Mouse (Mus musculus): ENCODE results near the gene Dpp6. TPM values are rescaled to one million over a fixed set of nuclear protein-coding genes. Genes with fewer than 3 reads are reported as not detected.

The Dpp6 gene
- total RNA-seq (2022) = under 1 TPM; 0.35 to 0.71 (median 0.63) TPM

DNA sequence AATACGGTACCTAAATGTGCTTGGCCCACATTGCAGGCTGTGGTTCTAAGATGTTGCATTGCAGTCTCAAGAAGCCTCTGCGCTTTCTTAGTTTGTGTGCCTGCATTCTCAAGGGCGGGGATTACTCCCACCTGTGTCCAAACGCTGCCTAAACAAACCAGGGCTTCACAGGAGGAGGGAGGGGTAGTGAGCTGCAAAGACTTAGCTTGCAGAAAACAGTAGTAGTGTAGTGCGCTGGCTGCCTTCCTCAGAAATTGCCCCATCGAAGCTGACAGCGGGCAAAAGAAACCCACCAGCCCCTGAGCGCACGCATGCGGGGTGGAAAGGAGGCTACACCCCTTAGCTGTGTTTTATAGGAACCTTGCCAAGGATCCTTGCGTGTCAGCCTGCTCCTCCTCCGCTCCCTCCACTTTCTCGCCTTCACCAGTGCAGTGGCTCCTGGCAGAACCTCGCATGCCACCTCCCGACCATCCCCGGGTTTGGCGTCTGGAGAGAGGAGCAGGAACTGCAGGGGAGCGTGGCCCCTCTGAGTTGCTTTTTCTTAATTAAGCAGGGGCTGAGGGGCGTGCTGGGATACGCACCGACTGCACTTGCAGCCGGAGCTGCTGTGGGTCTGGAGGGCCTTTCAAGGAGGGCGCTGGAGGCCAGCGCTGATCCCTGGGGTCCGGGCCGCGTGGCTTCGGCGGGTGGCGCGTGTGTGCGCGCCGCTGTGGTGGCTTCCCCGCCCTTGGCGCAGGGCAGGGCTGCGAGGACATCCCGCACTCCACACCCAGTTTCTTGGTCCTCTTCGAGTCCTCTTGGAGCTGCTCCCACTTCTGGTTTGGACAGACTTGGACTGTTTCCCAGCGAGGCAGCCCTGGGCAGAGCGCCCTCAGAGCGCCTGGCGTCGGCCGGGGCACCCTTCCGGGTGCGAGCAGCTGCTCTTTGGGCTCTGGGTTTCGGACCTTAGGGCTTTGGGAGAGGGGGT is at the start of gene Dpp6:
TSS of gene Dpp6 (plus strand) at position 229 of the 967 bp plus-strand sequence.
- no peak for DNase-seq (ENCODE audit: low spot score)

DNA sequence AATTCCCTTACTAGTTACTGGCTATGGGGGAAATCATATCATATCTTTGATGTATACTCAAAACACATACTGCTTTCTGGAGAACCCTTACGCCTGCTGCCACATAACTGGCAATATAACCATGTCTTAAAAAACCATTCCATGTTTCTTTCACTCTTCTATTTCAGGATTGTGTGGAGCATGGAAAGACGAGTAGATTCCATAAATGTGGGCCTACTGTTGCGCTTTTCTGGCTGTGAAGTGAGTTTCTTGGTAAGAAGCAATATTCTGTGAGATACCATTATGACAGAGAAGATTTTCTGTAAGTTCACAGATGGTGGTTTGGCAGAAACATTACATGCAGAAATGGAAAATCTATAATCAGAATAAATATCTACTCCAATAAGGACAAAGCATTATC is 33.0 kb upstream of the Dpp6 start:
- DNase-seq (ENCODE audit: low spot score) = no peak

DNA sequence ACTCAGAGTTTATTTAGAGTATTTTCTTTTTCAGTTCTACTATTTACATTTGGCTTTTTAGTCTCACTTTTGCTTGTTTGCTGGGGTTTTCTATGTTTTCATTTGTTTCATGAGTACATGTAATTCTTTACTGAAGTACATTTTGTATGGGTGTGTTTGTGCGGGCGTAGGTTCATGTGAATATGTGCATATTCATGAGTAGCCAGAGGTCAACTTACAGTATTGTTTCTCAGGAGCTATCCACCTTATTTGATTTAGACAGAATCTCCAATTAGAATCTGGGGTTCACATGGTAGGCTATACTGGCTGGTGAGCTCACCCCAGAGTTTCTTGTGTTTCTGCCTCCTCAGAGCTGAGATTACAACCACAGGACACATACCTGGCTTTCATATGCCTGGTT is 21.5 kb upstream of the Dpp6 start:
- DNase-seq (ENCODE audit: low spot score) = no peak

DNA sequence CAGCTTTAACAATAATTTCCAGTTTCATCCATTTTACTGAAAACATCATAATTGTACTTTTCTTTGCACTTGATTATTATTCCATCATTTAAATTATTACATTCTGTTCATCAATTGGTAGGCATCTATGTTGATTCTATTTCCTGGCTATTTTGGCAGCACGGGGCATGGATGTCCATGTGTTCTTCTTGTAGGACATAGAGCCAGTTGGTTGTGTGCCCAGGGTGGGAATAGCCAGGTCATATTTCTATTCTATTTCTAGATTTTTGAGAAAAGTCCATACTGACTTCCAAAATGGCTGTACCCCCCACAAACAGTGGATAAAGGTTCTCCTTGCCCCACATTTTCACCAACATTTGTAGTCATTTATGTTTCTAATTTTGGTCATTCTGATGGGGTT is 19.0 kb downstream of the Dpp6 start:
- DNase-seq (ENCODE audit: low spot score) = no peak

DNA sequence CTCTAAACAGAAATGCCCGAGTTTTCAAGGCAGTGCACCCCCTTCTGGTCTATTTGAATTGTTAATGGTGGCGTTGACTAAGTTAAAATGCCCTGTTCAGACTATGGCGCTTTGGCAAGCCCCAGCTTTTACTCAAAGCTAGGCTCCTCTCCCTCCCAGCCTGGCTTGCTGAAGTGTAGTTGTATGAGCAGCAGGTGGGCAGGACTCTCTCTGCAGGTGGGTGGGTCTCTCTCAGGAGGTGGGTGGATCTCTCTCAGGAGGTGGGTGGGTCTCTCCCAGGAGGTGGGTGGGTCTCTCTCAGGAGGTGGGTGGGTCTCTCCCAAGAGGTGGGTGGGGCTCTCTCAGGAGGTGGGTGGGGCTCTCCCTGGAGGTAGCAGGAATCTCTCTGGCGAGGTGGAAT is 24.1 kb downstream of the Dpp6 start:
- DNase-seq (ENCODE audit: low spot score) = no peak

DNA sequence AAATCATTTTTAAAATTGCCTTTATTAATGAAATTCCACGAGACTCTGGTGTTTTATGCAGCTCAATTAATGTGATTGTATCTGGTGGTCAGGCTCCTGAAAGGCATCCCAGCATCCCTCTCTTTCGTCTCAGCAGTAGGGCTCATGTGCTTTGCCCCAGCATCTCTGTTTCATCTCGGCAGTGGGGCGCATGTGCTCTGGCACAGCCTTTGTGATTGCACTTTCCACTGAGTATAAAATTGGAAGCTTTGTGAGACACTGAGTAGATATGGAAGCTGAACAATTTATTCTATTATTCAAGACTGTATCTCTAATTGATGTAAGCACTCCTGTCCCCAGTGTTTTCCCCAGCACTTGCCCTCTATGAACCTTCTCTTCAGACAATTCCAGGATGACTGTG is 37.7 kb downstream of the Dpp6 start:
- no peak for DNase-seq (ENCODE audit: low spot score)

DNA sequence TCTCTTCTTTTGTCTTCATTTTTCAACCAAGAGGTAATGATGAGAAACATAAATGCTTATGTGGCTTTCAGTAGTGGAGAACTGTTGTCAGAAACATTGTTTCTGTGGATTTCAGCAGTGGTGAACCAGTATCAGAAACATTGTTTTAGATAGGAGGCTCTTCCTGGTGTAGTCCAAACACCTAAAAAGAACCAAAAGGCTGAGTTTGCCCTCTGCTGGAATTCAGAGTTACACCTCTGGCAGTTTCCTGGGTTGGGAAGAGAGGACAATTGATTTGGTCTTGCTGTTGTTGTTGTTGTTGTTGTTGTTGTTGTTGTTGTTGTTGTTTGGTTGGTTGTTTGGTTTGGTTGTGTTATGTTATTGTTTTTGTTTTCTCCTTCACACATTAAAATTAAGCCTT is 58.4 kb downstream of the Dpp6 start:
- DNase-seq (ENCODE audit: low spot score) = no peak

DNA sequence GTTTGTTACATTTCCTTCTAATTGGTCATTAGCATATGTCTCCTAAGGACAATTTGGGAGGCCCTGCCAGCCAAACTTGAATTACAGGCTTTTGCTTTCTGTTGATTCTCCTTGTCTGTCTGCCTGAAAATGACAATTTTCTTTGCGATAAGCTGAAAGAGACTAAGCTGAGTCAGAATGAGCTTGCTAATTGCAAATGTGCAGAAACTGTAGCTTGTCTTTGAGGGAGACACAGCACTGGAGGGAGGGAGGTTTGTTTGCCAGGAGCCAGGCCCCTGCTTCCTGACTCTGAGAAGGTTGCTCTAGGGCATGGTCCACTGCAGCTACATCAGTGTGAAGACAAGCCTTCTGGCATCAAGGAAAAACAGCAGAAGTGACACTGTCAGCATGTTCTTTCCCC is 70.5 kb downstream of the Dpp6 start:
- no peak for DNase-seq (ENCODE audit: low spot score)

DNA sequence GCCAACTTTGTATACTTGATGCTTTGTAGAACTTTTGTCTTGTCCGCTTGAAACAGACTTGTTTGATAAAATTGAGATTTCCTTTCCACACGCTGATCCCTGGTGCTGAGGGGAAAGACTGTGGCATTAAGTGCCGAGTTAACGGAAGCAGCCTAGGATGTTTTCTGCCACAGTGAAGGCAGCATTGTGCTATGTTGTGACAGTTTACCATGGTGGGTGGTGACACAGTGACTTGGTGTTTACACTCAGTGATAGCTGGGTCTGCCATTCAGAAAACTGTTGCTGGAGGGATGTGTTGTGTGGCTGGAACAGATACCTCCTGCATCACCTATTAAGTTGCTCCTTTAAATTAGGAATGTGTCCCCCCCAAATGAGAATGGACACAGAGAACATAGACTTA is 71.1 kb downstream of the Dpp6 start:
- no peak for DNase-seq (ENCODE audit: low spot score)

DNA sequence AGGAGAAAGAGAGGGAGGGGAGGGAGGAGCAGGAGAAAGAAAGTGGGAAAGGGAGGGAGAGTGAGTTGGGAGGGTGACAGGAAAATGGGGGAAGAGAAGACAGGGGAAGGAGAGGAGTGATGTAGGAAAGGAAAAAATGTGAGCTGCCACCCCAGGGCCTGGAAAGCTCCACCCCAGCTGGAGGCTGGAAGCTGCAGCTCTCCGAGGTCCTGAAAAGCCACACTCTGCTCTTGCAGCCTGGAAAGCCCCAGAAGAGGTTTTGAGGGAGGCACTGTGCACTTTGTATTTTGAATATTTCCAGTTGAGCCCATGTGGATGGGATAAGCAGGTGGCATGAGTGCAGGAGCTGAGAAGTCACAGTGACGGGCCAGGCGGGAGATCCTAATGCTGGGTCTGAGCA is 77.3 kb downstream of the Dpp6 start:
- no peak for DNase-seq (ENCODE audit: low spot score)

DNA sequence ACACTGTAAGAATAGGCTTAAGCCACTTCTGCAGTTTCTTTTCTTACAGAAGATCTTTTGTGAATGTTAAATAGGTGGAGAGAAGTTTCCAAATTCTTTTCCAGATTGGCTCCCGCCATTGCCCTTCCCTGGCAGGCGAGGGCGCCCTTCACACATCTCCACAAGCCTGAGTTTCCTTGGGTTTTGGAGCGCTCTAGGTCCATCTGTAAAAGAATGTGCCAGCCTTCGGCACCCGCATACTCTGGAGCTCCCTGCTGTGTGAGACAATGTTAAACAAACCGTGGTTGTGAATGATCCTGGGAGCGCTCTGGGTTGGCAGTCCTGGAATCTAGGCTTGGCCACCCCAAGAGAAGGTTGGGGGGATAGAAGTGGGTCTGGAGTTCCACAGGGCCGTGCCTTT is 86.8 kb downstream of the Dpp6 start:
- DNase-seq (ENCODE audit: low spot score) = no peak

DNA sequence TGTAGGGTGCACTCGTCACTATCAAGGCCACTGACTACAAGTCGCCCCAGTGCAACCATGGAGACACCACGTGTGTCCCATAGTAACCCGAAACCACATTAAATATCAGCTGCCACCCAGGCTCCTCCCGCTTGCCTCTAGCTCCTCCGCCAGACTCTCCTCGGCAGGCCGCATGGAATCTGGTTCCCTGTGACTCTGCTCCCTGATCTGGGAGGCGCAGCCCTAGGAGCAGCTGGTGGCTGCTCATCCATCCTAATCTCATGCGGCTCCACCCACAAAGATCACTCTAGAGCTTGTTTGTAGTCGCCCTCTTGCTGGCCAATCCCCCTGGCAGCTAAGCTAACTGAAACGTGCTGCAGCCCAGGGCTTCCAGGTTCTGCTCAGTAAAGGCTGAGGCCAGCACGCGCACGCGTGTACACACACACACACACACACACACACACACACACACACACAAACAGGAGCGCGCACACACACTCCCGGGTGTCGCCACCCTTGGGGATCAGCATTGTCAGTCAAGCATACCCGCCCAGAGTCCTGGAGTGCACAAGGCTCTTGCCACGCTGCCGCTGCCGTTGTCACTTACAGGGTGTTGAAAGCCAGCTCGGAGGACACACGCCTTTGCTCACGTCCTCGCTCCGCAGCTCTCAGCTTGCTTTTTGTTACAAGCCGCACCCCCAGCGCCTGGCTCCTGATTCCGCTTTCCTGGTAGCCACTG is 87.5 kb downstream of the Dpp6 start:
- no peak for DNase-seq (ENCODE audit: low spot score)

DNA sequence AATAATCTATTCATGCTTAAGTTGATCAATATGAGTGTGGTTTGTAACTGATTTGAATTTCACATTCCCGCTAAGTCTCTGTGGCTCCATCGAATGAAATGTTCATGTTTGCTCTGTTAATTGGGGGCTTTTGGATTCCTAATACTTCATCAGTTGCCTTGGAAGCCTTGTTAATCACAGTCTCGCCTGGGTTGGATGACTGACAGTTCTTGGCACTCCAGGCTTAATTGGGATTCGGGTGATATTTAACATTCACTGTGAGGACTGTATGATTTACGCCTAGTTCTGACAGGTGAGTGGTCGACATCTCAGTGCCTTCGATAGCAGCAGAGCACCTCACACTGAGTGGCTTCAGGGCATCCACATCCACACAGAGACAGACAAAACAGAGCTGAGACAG is 90.1 kb downstream of the Dpp6 start:
- no peak for DNase-seq (ENCODE audit: low spot score)

DNA sequence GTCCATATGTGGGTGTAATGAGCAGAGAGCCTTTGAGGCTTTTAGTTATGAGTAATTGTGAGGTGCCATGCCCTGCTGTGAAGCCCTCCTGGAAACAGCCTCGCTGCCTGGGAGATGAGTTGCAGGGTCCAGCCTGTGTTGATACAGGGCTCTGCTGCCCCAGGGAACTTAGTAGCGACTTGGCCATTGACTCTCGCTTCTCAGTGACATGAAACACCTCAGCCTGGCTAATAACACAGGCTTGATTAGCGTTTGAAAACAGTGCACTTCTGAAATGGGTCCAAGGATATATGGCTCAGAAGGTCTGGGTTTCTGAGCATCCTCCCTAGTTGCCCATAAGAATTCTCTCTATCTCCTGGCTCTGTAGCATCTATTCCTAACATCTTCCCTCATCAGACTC is 91.6 kb downstream of the Dpp6 start:
- no peak for DNase-seq (ENCODE audit: low spot score)

DNA sequence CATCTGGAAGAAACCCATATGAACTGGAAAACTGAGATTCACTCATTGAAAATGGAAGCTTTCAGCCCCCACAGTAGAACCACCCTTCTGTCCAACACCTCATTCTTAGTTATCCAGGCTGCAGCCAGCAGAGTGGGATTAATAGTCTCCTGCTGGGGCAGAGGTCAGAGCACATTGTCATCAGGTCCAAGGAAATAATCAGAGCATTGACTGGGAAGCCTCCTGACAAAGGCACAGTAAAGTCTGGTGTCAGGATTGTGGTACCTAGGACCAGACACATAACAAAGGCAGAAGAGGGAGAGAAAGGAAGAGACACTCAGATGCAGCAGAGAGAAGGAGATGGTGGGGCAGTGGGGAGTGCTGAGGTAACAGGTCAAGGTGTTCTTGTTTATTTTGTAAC is 93.3 kb downstream of the Dpp6 start:
- DNase-seq (ENCODE audit: low spot score) = no peak

DNA sequence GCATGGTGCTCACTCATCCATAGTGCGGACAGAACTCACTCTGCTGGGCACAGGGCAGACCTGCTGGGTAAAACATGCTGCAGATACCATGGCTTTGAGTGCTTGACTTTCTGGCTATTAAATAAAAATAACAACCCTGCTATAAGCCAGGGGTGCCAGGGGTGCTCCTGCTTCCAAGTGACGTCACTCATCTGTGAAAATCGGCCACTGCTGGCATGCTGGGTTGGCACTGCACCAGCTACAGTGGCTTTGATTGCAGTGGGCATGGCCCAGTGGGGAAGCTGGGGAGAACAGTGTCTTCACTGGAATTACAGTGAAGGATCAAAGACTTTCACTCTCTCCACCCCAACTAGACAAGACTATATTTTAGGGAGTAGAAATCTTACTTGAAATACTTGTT is 95.0 kb downstream of the Dpp6 start:
- DNase-seq (ENCODE audit: low spot score) = no peak

DNA sequence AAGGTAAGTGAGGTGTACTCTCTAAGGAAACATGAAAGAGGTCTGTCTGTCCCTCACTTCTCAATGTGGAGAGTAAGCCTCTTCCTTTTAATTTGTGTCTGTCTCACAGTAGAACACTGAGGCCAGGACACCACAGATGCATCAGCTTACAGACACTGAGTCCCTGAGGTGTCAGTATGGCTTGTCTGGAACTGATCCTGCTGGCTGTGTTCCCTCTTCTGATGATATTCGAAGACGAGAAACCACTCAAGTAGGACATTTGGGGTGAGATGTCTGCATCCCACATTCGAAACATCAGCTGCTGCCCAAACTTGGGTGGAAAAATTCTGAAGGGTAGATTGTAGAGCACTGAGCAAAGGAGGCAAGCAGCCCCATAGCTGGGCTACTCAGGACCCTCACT is 101.8 kb downstream of the Dpp6 start:
- no peak for DNase-seq (ENCODE audit: low spot score)

DNA sequence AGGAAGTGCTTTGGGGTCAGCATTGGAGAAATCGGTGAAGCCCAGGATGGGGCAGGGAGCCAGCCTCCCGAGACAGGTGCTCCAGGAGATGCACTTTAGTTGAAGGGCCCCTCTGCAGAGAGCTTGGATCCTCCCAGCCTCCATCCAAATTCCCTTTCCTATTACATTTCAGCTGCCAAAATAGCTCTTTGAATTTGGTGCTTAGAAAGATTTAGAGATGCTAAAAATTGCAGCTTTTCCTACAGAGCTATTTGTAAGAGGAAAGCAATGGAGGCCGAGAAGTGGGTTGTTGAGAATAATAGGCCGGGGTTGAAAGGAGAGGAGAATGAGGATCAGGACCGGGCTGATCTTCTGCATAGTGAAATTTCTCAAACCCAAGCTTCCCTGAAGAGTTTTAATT is 107.5 kb downstream of the Dpp6 start:
- no peak for DNase-seq (ENCODE audit: low spot score)

DNA sequence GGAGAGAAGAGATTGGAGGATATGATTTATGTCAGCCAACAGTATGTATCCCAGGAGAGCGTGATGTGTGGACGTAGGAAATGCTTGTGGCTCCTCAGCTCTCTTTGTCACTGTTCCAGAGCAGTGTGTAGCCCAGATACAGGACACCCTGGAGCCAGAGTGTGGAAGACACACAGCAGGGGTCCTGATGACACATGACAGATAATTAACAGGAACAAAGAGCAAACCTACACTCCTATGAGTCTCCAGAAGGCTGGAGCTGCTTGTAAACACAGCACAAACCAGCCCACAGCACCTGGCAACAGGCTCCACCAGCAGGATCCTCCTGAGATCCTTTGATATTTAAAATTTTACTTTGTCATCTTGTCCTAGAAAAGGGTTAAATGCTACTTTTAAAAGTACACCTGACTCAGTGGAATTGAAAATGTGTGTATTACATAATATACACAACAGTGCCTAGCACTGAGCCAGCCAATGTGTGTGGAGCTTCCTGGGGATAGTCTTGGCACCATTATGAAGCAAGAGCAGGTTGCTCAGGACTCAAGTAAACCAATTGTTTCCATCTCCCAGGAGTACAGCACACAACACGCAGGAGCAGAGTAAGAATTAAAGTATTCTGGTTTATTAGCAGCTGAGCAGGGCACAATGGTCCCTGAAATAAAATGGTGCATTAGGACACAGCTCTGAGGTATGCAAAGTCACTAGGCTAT is 115.6 kb downstream of the Dpp6 start:
- DNase-seq (ENCODE audit: low spot score) = no peak

DNA sequence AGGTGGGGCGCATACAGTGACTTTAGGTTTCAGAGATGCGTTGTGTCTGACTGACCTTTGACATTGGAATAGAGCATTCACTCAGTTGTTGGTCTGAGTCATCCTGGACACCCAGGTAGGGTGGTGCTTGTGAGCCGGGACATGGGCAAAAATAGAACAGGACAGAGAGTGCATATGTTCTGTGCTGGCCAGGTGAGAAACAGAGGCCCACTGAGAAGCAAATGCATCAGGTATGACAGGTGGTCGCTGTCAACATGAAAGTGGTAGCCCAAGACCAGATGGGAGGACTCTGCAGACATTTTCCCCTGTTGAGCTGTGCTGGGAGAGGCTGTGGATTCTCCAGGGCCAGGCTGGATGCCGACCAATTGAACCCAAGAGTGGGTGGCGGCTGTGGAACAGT is 117.9 kb downstream of the Dpp6 start:
- no peak for DNase-seq (ENCODE audit: low spot score)

DNA sequence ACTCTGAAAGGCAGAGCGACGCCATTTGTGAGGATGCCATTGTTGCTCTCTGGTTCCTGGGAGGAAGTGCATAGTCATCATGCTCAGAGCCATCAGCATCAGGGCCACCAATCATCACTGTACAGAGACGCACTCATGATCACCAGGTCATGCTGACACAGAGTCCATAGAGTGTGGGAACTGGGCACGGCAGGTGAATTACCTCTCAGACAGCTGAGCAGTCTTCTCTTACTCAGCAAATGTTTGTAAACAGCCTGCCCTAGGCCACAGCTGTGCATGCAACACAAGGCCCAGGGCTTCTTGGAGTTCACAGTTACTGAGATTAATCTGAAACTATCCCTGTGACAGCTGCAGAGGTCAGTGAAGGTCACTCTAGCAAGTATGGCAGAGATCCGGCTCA is 124.5 kb downstream of the Dpp6 start:
- no peak for DNase-seq (ENCODE audit: low spot score)

DNA sequence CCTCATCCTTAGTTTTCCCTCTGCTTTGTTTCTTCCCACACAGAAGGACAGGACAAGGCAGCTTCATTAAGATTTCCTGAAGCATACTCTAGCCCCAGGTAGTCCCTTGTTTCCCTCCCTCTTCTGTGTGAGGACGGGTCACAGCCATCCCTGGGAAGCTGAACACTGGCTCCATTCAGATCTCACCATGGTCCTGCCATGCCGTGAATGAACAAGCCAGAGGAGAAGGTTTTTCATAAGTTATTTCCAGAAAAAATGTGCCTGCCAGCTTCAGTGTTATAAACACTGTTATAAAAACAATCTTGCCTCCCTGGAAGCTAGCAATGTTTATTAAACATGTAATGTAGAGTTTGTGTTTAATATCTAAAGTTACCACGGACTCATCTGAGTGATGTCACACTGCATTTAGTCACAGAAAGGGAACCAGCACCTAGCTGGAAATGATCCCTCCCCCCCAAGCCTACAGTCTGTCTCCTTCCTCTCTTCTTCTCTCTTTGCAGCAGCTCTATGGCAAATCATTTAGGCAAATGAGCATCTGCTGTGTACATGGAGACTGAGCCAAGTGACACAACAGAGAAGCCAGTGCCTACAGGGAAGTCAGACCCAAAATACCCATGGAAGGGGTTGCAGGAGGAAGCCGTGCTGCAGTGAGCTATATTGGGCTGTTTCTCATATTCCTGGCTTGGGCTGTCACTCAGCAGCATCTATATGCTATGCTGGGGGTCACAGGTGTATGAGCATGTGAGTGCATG is 128.3 kb downstream of the Dpp6 start:
- no peak for DNase-seq (ENCODE audit: low spot score)
